Mouse (Mus musculus) Patski (cell line): Measurements from ENCODE around the gene Cdk5rap2. TPM values are rescaled to one million over a fixed set of nuclear protein-coding genes. Genes with fewer than 3 reads are reported as not detected.

Experiments used
- ATAC-seq: fragments of 100-300 bp; one replicate; pipeline ENCODE4 v1.8.0; 2021
- CTCF ChIA-PET: fragments of 350-600 bp; sonication (Branson Sonifier 250); formaldehyde crosslinking; loops from one replicate; lab custom pipeline; 2022; ENCODE audit warnings: inconsistent platforms; lab: Charles Lee
- POLR2A ChIA-PET: fragments of 350-600 bp; sonication (Branson Sonifier 250); formaldehyde crosslinking; loops from one replicate; lab custom pipeline; 2022; ENCODE audit warnings: antibody characterized with exemption, inconsistent platforms; lab: Charles Lee
- DNase-seq: peaks from one replicate; pipeline ENCODE4 v3.0.0-alpha.2; 2011; ENCODE audit warnings: low read depth, low spot score
- H3K27me3 ChIP-seq: fragments of 371-371 bp; one replicate; pipeline ENCODE4 v1.5.1; 2021
- CTCF ChIP-seq: fragments of 100-300 bp; IDR thresholded peaks from one replicate; pipeline ENCODE4 v1.5.1; 2021
- in situ Hi-C: fragments of 300-500 bp; cut with MboI; formaldehyde crosslinking; loops from 3 replicates; pipeline ENCODE4 v1.11.1; 2018; ENCODE audit warnings: low pct_unique_long_range_greater_than_20kb, mixed read lengths
- polyA plus RNA-seq: library from polyadenylated mRNA; unstranded; gene quantifications from one replicate; pipeline ENCODE4 v1.2.3, GENCODE M21; 2021

The Cdk5rap2 gene
- polyA plus RNA-seq, 1 experiment from 2014 or later = 36.3 TPM

GRCm38 (mm10) chr4:70220277-70221180, 189.7 kb downstream of the Cdk5rap2 start:
- CTCF ChIA-PET = interaction anchor here (0.9 to 1.8 kb wide), 2 partner anchors 45 to 86 kb away, joined by 3 to 4 read pairs; no protein-coding TSS in a partner anchor
- DNase-seq = peak; percentile 25

GRCm38 (mm10) chr4:70219776-70220175, 190.5 kb downstream of the Cdk5rap2 start:
- TF ChIP-seq CTCF = no peak
- DNase-seq (no peak), ATAC-seq (no peak)
- CTCF ChIA-PET = interaction anchor here (0.9 kb wide), 1 partner anchor 45 kb away, joined by 3 read pairs; no protein-coding TSS in a partner anchor
- H3K27me3 ChIP-seq = no peaks in the 10 kb centered on the region
- in situ Hi-C loops = no loop called here
- POLR2A ChIA-PET = no interaction called here

More at GRCm38 (mm10) chr4:70220277-70221180, 189.7 kb downstream of the Cdk5rap2 start:
- H3K27me3 ChIP-seq = no peaks in the 10 kb centered on the region
- in situ Hi-C loops = no loop called here
- POLR2A ChIA-PET = no interaction called here
- no peak for TF ChIP-seq CTCF
- ATAC-seq = peak; percentile 65

GRCm38 (mm10) chr4:70185971-70186370, 224.3 kb downstream of the Cdk5rap2 start:
- H3K27me3 ChIP-seq = no peaks in the 10 kb centered on the region
- TF ChIP-seq CTCF = no peak
- DNase-seq = no peak
- ChIA-PET CTCF (no interaction called here), POLR2A (no interaction called here)
- in situ Hi-C loops = no loop called here
- no peak for ATAC-seq

Other genes with a start within 250 kb of the Cdk5rap2 start
- gene Megf9, start 124.6 kb upstream of the Cdk5rap2 start, polyA plus RNA-seq = 7.0 TPM